Mouse (Mus musculus) testis, adult 2 months (tissue): ENCODE measurements around the gene Pigg. TPM values are rescaled to one million over a fixed set of nuclear protein-coding genes. Genes with fewer than 3 reads are reported as not detected.
"Not testable (repeated sequence)": the region's sequence is repeated elsewhere in the genome, so short reads cannot be mapped to it uniquely, and the experiment has no call there.

Experiments
- H3K27ac ChIP-seq: fragments of 200-500 bp; 2 replicates; pipeline ENCODE4 v1.5.1; 2012; ENCODE audit warnings: low read depth, low read length; ENCODE audit not compliant: control insufficient read depth, insufficient read depth
- H3K27me3 ChIP-seq: fragments of 200-500 bp; 2 replicates; pipeline ENCODE4 v1.6.1; 2012; ENCODE audit warnings: mild to moderate bottlenecking, low read length, moderate library complexity; ENCODE audit not compliant: control insufficient read depth, insufficient read depth
- H3K36me3 ChIP-seq: fragments of 200-500 bp; 2 replicates; pipeline ENCODE4 v1.6.1; 2012; ENCODE audit warnings: mild to moderate bottlenecking, low read length; ENCODE audit not compliant: control insufficient read depth, insufficient read depth
- H3K4me1 ChIP-seq: fragments of 200-500 bp; 2 replicates; pipeline ENCODE4 v1.6.1; 2012; ENCODE audit warnings: low read length; ENCODE audit not compliant: control insufficient read depth, insufficient read depth
- H3K4me3 ChIP-seq: fragments of 200-500 bp; 2 replicates; pipeline ENCODE4 v1.5.1; 2012; ENCODE audit warnings: low read depth, mild to moderate bottlenecking, low read length, moderate library complexity, mixed read lengths; ENCODE audit not compliant: control insufficient read depth
- CTCF ChIP-seq: fragments of 200-500 bp; IDR thresholded peaks from 2 replicates; pipeline ENCODE4 v1.5.1; 2012; ENCODE audit warnings: low read depth, mild to moderate bottlenecking, inconsistent platforms, low read length, moderate library complexity; ENCODE audit not compliant: control insufficient read depth, insufficient read depth, insufficient replicate concordance
- POLR2A ChIP-seq: fragments of 200-500 bp; IDR thresholded peaks from 2 replicates; pipeline ENCODE4 v1.6.1; 2012; ENCODE audit warnings: low read depth, mild to moderate bottlenecking, inconsistent platforms, low read length, moderate library complexity; ENCODE audit not compliant: control insufficient read depth
- polyA plus RNA-seq: library from polyadenylated mRNA; depleted of rRNA; stranded (reverse); fragments of >200 nt; gene quantifications from 2 replicates; pipeline ENCODE4 v1.2.3, GENCODE M21; 2012

Gene Pigg
- polyA plus RNA-seq, 1 experiment: 8.9 TPM

- H3K36me3 ChIP-seq: no peaks in the 10 kb centered on the region; the same call in 1 of the 2 replicates
- no peaks in the 10 kb centered on the region for H3K27me3 ChIP-seq
- peak overlapping the region; percentile 99 for H3K4me3 ChIP-seq
- H3K4me1 ChIP-seq: peaks cover 4% of the 10 kb centered on the region; the same call in 1 of the 2 replicates
- TF ChIP-seq POLR2A: no peak
- no peak for TF ChIP-seq CTCF
- peak overlapping the region; percentile 99 for H3K27ac ChIP-seq
These were observed 42.6 kb upstream of the Pigg start for GRCm38 (mm10) chr5:108269811-108270151.

GRCm38 (mm10) chr5:108270415-108270814 is 42.0 kb upstream of the Pigg start:
- Histone ChIP-seq H3K27ac (no peak overlapping the region), H3K4me1 (peaks cover 4% of the 10 kb centered on the region; the same call in 1 of the 2 replicates), H3K4me3 (peak overlapping the region; percentile 99), H3K36me3 (no peaks in the 10 kb centered on the region; the same call in 1 of the 2 replicates), H3K27me3 (no peaks in the 10 kb centered on the region)
- TF ChIP-seq POLR2A (no peak), CTCF (no peak)

GRCm38 (mm10) chr5:108271345-108271744 is 41.1 kb upstream of the Pigg start:
- not testable (repeated sequence) for H3K4me1 ChIP-seq, H3K4me3 ChIP-seq, H3K36me3 ChIP-seq, H3K27me3 ChIP-seq, H3K27ac ChIP-seq

- Histone ChIP-seq H3K27me3 (no peaks in the 10 kb centered on the region), H3K36me3 (no peaks in the 10 kb centered on the region), H3K4me3 (no peak overlapping the region), H3K4me1 (no peaks in the 10 kb centered on the region), H3K27ac (no peak overlapping the region)
- no peak for TF ChIP-seq POLR2A
- TF ChIP-seq CTCF: no peak
These were observed 25.5 kb upstream of the Pigg start for GRCm38 (mm10) chr5:108286957-108287356.

GRCm38 (mm10) chr5:108301567-108301966 is 10.8 kb upstream of the Pigg start:
- TF ChIP-seq POLR2A (no peak), CTCF (no peak)
- no peak overlapping the region for H3K4me3 ChIP-seq
- no peaks in the 10 kb centered on the region for H3K36me3 ChIP-seq
- no peak overlapping the region for H3K27ac ChIP-seq
- H3K4me1 ChIP-seq: no peaks in the 10 kb centered on the region
- H3K27me3 ChIP-seq: no peaks in the 10 kb centered on the region

GRCm38 (mm10) chr5:108313065-108313860 is 854 bp downstream of the Pigg start:
- no peaks in the 10 kb centered on the region for H3K27me3 ChIP-seq
- TF ChIP-seq POLR2A: no peak
- TF ChIP-seq CTCF: no peak
- peak overlapping the region; percentile 88 for H3K4me3 ChIP-seq
- no peaks in the 10 kb centered on the region; the same call in 1 of the 2 replicates for H3K4me1 ChIP-seq
- H3K36me3 ChIP-seq: no peaks in the 10 kb centered on the region
- no peak overlapping the region; the same call in 1 of the 2 replicates for H3K27ac ChIP-seq

- Histone ChIP-seq H3K27ac (no peak overlapping the region), H3K36me3 (no peaks in the 10 kb centered on the region; the same call in 1 of the 2 replicates), H3K4me3 (no peak overlapping the region), H3K27me3 (no peaks in the 10 kb centered on the region), H3K4me1 (no peaks in the 10 kb centered on the region)
- TF ChIP-seq CTCF: no peak
- TF ChIP-seq POLR2A: no peak
These were observed 18.6 kb downstream of the Pigg start for GRCm38 (mm10) chr5:108331051-108331450.
